In the genomic region with DNA sequence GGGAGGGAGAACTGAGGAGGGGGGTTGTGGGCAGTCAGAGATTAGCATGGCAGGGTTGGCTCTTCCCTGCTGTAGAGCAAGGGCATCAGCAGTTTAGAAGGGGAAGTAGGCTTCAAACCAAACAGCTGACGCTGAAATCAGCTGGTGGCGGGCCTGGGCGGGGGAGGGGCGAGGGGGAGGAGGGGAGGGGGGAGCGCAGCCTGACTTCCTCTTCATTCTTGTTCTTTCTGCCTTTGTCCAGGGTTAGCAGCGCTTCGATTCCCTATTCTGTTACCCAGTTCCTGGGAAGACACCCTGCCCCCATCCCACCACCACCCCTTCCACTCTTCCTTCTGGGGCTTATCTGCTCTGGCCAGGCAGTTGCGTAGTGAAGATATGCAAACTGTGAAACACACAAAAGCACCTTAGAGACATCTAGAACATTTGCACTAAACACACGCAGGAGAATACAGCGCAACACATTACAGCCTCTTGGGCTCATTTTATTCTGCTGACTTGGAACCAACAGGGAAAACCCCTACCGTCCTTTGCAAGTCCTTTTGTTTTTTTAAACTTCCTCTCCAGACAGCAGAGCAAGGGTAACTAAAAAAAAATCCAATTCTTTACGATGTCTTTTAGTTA, we compare ENCODE assay signal across 8 mouse cellular contexts.
A peak's percentile ranks its signal among the peaks of the same experiment; 100 is the strongest.
DNase-seq lines count a peak whose midpoint lies in the region; ATAC-seq lines count a peak whose summit lies in the region.

No protein-coding gene starts in this region.

- no peaks in the 10 kb centered on the region; the same call in 1 of the 2 replicates for H3K79me2 ChIP-seq in macrophage (ENCODE audit: inconsistent target)

- H3K27me3 ChIP-seq in heart, embryonic 12.5 days (replicated peaks) = no peaks in the 10 kb centered on the region

- peak overlapping the region; percentile 25 for H3K4me3 ChIP-seq in heart, embryonic 12.5 days
- no peak overlapping the region for H3K4me3 ChIP-seq in macrophage (ENCODE audit: inconsistent target)

- H3K4me2 ChIP-seq in heart, embryonic 12.5 days = peak overlapping the region; percentile 67

- ATAC-seq in common myeloid progenitor, adult 5-6 weeks (replicated peaks; ENCODE audit: low read depth, poor library complexity, severe bottlenecking) = peak; percentile 80
- peak; percentile 94 for ATAC-seq in heart, embryonic 12.5 days (ENCODE audit: insufficient number of reproducible peaks, low FRiP score)

- peak; percentile 26 for DNase-seq in gastrocnemius, postnatal 10 days
- DNase-seq in gastrocnemius, adult 18-20 months (ENCODE audit: low spot score) = no peak
- peak; percentile 30 to 41 for DNase-seq in kidney, postnatal 25 days
- peak; percentile 45 to 57 for DNase-seq in spleen, adult 18-20 months
- no peak for DNase-seq in cerebellum, adult 18-20 months

- peak overlapping the region; percentile 87 for H3K27ac ChIP-seq in heart, embryonic 12.5 days (ENCODE audit: poor library complexity, severe bottlenecking)
- peak overlapping the region; percentile 93 for H3K27ac ChIP-seq in macrophage

- H3K36me3 ChIP-seq in heart, embryonic 12.5 days = no peaks in the 10 kb centered on the region
- H3K36me3 ChIP-seq in macrophage (ENCODE audit: inconsistent target) = no peaks in the 10 kb centered on the region

- no peaks in the 10 kb centered on the region for H3K9me3 ChIP-seq in heart, embryonic 12.5 days (replicated peaks)

- WGBS in heart, embryonic 12.5 days = 9% methylated on average over 8 of the region's 12 CpGs
- 0% methylated on average over 7 of the region's 12 CpGs for WGBS in macrophage (ENCODE audit: missing documents)

- peak overlapping the region; percentile 55 for H3K9ac ChIP-seq in heart, embryonic 12.5 days

- H3K4me1 ChIP-seq in heart, embryonic 12.5 days (replicated peaks) = peaks cover 33% of the 10 kb centered on the region

Comparison
In these comparisons a context has a peak if more than half of its experiments do, and no peak if none do; other contexts are left out.
1. DNase-seq: peak in gastrocnemius, postnatal 10 days (single experiment), kidney, postnatal 25 days (2 of 2) and spleen, adult 18-20 months (2 of 2); none in gastrocnemius, adult 18-20 months (single experiment) and cerebellum, adult 18-20 months (0 of 2).